Mouse (Mus musculus): ENCODE data around the gene Ppp1r37. TPM values are rescaled to one million over a fixed set of nuclear protein-coding genes. Genes with fewer than 3 reads are reported as not detected.
"Not testable (repeated sequence)": the region's sequence is repeated elsewhere in the genome, so short reads cannot be mapped to it uniquely, and the experiment has no call there.

The Ppp1r37 gene
- polyA plus RNA-seq (2014; fragmentation: Nextera tagmentation; extraction: Ambion mirVana): 6.3 and 7.1 TPM in 2 replicates

DNA sequence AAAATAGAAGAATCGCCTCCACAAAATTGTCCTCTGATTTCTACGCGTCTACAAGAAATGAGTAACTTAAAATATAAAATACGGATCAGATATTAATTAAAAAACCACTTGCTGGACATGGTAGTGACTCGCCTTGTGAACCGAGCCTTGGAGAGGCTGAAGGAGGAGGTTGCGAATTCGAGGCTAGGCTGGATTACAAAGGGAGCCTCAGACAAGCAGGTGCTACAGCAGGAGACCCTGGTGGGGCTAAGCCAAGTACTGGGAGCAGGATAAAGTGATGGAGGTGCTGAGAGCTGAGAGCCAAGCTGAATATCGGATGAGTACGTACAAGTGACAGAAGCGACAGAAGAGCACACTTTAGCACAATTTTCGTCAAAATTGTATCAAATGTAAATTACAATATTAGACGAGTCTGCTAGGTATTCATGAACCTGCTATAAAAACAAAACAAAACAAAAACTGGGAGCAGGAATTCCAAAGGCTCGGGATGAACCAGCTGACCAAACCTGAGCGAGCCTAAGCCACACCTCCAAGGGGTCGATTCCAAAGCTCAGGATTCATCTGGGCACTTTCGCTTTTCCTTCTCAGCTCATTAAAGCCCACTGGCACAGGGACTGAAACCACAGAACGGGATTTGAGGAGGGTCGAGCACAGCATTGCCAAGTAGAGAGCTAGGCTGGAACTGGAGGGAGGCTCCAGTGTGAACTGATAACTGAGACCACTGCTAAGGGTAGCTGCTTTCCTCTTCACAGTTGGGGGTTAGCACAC, at the start of gene Ppp1r37:
Gene Ppp1r37, minus strand, starts transcription at position 434 of the 768 bp plus-strand sequence.
- H3K9me3 ChIP-seq (ENCODE audit: control insufficient read depth, low read depth, low read length): no peaks in the 10 kb centered on the region
- H3K4me2 ChIP-seq (replicated peaks; ENCODE audit: low read depth, low read length): peak within 1 kb of the TSS; percentile 77
- no peaks in the 10 kb centered on the region for H3K27me3 ChIP-seq (ENCODE audit: control insufficient read depth, insufficient read depth, low read length)
- H3K36me3 ChIP-seq (ENCODE audit: control insufficient read depth, insufficient read depth, low read length): peaks cover 20% of the 10 kb centered on the region
- WGBS: 2% methylated on average over 19 of the region's 19 CpGs
- H3K27ac ChIP-seq (ENCODE audit: low read length): peak within 1 kb of the TSS; percentile 92
- peak within 1 kb of the TSS; percentile 91 for H3K9ac ChIP-seq (replicated peaks; ENCODE audit: low read depth, low read length)
- H3K4me3 ChIP-seq (ENCODE audit: low read depth, low read length): peak within 1 kb of the TSS; percentile 100
- H3K4me1 ChIP-seq (ENCODE audit: control insufficient read depth, insufficient read depth, low read length): peaks cover 19% of the 10 kb centered on the region
- peak; percentile 28 for ATAC-seq (ENCODE audit: insufficient number of reproducible peaks, insufficient read depth, low FRiP score, low read depth)

DNA sequence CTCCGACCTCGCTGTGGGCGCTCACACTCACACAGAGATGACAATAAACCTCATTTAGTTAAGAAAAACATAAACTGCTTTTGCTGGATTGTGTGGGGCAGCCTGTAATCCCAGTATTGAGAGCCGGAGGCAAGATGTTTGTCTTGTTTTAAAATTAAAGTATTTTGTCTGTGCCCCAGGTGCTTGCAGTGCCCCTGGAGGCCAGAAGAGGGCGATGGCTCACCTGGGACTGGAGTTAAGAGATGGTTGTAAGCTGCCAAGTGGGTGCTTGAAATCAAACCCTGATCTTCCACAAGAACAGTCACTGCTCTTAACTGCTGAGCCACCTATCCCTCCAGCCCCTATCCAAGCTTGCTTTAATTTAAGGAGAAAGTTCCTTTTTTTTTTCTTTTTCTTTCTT, 48.1 kb upstream of the Ppp1r37 start:
- H3K27me3 ChIP-seq (ENCODE audit: control insufficient read depth, insufficient read depth, low read length): no peaks in the 10 kb centered on the region
- H3K36me3 ChIP-seq (ENCODE audit: control insufficient read depth, insufficient read depth, low read length): peaks cover 3% of the 10 kb centered on the region; the same call in 1 of the 2 replicates
- no peak overlapping the region for H3K4me3 ChIP-seq (ENCODE audit: low read depth, low read length)
- H3K4me1 ChIP-seq (ENCODE audit: control insufficient read depth, insufficient read depth, low read length): no peaks in the 10 kb centered on the region
- no peak overlapping the region for H3K27ac ChIP-seq (ENCODE audit: low read length)
- no peak for ATAC-seq (ENCODE audit: insufficient number of reproducible peaks, insufficient read depth, low FRiP score, low read depth)
- WGBS: 81% methylated on average over 5 of the region's 5 CpGs
- H3K9me3 ChIP-seq (ENCODE audit: control insufficient read depth, low read depth, low read length): no peaks in the 10 kb centered on the region
- H3K4me2 ChIP-seq (replicated peaks; ENCODE audit: low read depth, low read length): no peak overlapping the region
- H3K9ac ChIP-seq (replicated peaks; ENCODE audit: low read depth, low read length): no peak overlapping the region

DNA sequence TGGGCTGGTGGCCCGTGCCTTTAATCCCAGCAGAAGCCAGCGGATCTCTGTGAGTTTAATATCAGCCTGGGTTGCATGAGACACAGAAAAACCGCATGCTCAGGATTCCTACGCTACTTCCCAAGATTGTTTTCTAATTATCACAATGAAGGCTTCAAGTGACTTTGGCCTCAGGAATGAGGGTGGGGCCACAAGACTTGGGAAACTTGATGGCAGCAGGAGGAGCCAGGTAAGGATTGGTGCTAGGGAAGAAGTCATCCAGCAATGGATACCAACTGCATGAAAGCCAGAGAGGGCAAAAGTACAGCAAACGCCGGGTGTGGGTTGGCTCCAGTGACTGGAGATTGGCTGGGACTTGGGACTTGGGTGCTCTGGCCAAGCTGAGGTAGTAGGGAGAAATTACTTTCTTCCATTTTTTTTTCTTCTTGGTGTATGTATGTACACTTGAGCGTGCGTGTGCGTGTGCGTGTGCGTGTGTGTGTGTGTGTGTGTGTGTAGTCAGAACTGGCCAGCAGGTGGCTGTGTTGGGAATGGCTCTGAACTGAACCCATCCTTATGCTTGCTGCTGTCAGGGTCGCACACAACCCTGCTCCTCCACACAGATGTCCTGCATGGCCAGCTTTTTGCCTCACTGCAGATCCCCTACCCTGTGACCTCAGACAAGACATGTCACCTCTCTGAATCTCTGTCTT, 46.9 kb upstream of the Ppp1r37 start:
- ATAC-seq (ENCODE audit: insufficient number of reproducible peaks, insufficient read depth, low FRiP score, low read depth): no peak
- Histone ChIP-seq H3K4me3 (ENCODE audit: low read depth, low read length) (no peak overlapping the region), H3K27ac (ENCODE audit: low read length) (no peak overlapping the region), H3K9me3 (ENCODE audit: control insufficient read depth, low read depth, low read length) (no peaks in the 10 kb centered on the region), H3K9ac (replicated peaks; ENCODE audit: low read depth, low read length) (no peak overlapping the region), H3K4me2 (replicated peaks; ENCODE audit: low read depth, low read length) (no peak overlapping the region), H3K27me3 (ENCODE audit: control insufficient read depth, insufficient read depth, low read length) (no peaks in the 10 kb centered on the region), H3K4me1 (ENCODE audit: control insufficient read depth, insufficient read depth, low read length) (no peaks in the 10 kb centered on the region), H3K36me3 (ENCODE audit: control insufficient read depth, insufficient read depth, low read length) (peaks cover 3% of the 10 kb centered on the region; the same call in 1 of the 2 replicates)
- WGBS: 89% methylated on average over 12 of the region's 12 CpGs

DNA sequence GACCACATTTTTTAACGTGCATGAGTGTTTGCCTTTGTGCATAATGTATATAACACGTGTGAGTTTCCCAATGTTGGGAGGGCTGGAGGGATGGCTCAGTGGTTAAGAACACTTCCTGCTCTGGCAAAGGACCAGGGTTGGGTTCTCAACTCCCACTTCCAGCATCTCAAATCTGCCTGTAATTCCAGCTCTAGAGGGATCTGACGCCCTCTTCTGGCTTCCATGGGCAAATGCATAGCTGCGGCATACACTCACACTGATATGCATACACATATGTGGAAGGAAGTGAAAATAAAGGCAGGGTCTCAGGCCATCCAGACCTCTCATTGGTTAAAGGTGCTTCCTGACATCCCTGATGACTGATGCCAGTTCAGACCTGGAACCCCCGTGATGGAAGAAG, 44.4 kb upstream of the Ppp1r37 start:
- Histone ChIP-seq H3K9me3 (ENCODE audit: control insufficient read depth, low read depth, low read length) (no peaks in the 10 kb centered on the region), H3K36me3 (ENCODE audit: control insufficient read depth, insufficient read depth, low read length) (peaks cover 6% of the 10 kb centered on the region; the same call in 1 of the 2 replicates), H3K27ac (ENCODE audit: low read length) (no peak overlapping the region)

DNA sequence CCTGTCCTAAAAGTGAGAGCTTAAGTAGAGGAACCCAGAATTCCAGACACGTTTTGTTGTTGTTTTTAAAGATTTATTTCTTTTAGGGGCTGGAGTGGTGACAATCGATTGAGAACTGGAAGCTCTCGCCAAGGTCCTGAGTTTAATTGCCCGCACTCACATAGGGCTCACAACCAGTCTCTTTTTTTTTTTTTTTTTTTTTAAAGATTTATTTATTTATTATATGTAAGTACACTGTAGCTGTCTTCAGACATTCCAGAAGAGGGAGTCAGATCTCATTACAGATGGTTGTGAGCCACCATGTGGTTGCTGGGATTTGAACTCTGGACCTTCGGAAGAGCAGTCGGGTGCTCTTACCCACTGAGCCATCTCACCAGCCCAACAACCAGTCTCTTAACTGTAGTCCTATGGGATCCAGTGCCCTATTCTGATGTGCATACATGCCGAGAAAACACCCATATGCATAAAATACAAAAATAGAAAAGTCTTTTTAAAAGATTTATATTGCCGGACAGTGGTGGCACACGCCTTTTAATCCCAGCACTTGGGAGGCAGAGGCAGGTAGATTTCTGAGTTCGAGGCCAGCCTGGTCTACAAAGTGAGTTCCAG, 41.8 kb upstream of the Ppp1r37 start:
- 60% methylated on average over 10 of the region's 10 CpGs for WGBS
- Histone ChIP-seq H3K4me1 (ENCODE audit: control insufficient read depth, insufficient read depth, low read length) (peaks cover 13% of the 10 kb centered on the region), H3K4me3 (ENCODE audit: low read depth, low read length) (peak overlapping the region; percentile 67), H3K36me3 (ENCODE audit: control insufficient read depth, insufficient read depth, low read length) (peaks cover 21% of the 10 kb centered on the region), H3K4me2 (replicated peaks; ENCODE audit: low read depth, low read length) (0 out of 2 replicates have a peak overlapping the region, but pooled peaks have one; percentile 13)
- H3K9ac ChIP-seq (replicated peaks; ENCODE audit: low read depth, low read length); H3K27ac ChIP-seq (ENCODE audit: low read length); H3K27me3 ChIP-seq (ENCODE audit: control insufficient read depth, insufficient read depth, low read length); H3K9me3 ChIP-seq (ENCODE audit: control insufficient read depth, low read depth, low read length); ATAC-seq (ENCODE audit: insufficient number of reproducible peaks, insufficient read depth, low FRiP score, low read depth): not testable (repeated sequence)

More for the DNA sequence above, 44.4 kb upstream of the Ppp1r37 start:
- 80% methylated on average over 5 of the region's 5 CpGs for WGBS
- H3K4me1 ChIP-seq (ENCODE audit: control insufficient read depth, insufficient read depth, low read length): peaks cover 13% of the 10 kb centered on the region
- no peak overlapping the region for H3K4me2 ChIP-seq (replicated peaks; ENCODE audit: low read depth, low read length)
- no peak for ATAC-seq (ENCODE audit: insufficient number of reproducible peaks, insufficient read depth, low FRiP score, low read depth)
- no peak overlapping the region for H3K9ac ChIP-seq (replicated peaks; ENCODE audit: low read depth, low read length)
- H3K4me3 ChIP-seq (ENCODE audit: low read depth, low read length): no peak overlapping the region
- no peaks in the 10 kb centered on the region for H3K27me3 ChIP-seq (ENCODE audit: control insufficient read depth, insufficient read depth, low read length)

DNA sequence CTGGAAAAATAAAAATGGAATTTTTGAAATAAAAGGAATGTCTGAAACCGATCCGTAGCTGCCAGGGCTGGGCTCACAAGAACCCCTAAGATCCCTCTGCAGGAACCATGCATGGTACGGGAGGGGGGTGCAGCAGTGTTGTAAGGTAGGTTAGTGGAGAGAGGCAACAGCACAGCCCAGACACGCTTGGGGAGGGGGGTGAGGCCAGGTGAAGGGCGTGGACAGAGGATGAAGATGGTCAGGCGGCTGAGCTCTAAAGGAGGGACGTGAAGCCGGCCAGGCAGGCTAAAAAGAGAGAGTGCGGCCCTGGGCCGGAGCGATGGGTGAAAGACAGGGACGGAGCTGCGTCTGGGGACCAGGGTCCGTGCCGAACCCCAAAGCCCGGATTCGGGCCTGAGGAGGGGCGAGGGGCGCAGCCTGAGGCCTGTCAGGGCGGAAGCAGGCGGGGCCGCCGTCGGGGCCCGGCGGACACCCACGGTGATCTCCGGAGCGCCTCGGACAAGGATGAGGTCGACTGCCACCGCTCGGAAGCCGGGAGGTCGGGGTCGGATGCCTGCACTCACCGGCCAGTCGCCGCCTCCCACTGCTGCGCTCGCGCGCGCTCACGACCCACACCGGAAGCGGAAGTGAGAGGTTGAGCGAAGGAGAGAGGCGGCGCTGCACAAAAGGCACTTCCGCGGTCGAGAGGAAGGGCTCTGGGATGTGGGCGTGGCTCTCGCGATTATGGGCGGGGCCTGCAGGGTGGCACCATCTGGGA, 41.2 kb upstream of the Ppp1r37 start, which contains the start of gene Clasrp:
Gene Clasrp, minus strand, starts transcription at position 638 of the 757 bp plus-strand sequence.
- Histone ChIP-seq H3K27me3 (ENCODE audit: control insufficient read depth, insufficient read depth, low read length) (no peaks in the 10 kb centered on the region), H3K4me2 (replicated peaks; ENCODE audit: low read depth, low read length) (peak within 1 kb of the TSS; percentile 73), H3K9ac (replicated peaks; ENCODE audit: low read depth, low read length) (peak within 1 kb of the TSS; percentile 75), H3K36me3 (ENCODE audit: control insufficient read depth, insufficient read depth, low read length) (peaks cover 25% of the 10 kb centered on the region), H3K27ac (ENCODE audit: low read length) (peak within 1 kb of the TSS; percentile 35; the same call in 1 of the 2 replicates), H3K9me3 (ENCODE audit: control insufficient read depth, low read depth, low read length) (no peaks in the 10 kb centered on the region), H3K4me3 (ENCODE audit: low read depth, low read length) (peak within 1 kb of the TSS; percentile 67), H3K4me1 (ENCODE audit: control insufficient read depth, insufficient read depth, low read length) (peaks cover 13% of the 10 kb centered on the region)
- peak; percentile 94 for ATAC-seq (ENCODE audit: insufficient number of reproducible peaks, insufficient read depth, low FRiP score, low read depth)
- 1% methylated on average over 57 of the region's 57 CpGs for WGBS

DNA sequence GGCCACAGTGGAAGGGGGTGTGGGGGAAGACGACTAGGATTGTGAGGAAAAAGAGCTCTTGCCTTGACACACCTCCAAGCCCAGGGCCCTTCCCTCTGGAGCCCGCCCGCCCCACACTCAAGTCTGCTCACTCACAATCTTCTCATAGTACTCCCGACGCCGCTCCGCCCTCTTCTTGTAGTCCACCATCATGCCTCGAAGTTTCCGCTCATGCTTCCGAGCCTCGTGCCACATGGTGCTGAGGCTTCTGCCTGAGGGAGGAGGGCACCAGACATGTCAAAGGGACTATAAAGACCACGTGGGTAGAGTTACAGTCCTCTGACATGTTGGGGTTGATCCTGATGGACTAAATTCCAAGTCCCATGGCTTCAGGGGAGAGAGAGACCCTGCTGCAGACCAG, 40.2 kb upstream of the Ppp1r37 start:
- H3K4me1 ChIP-seq (ENCODE audit: control insufficient read depth, insufficient read depth, low read length): peaks cover 13% of the 10 kb centered on the region
- no peak for ATAC-seq (ENCODE audit: insufficient number of reproducible peaks, insufficient read depth, low FRiP score, low read depth)
- peaks cover 30% of the 10 kb centered on the region for H3K36me3 ChIP-seq (ENCODE audit: control insufficient read depth, insufficient read depth, low read length)
- H3K4me3 ChIP-seq (ENCODE audit: low read depth, low read length): peak overlapping the region; percentile 67
- H3K4me2 ChIP-seq (replicated peaks; ENCODE audit: low read depth, low read length): peak overlapping the region; percentile 73
- H3K27ac ChIP-seq (ENCODE audit: low read length): no peak overlapping the region
- H3K9me3 ChIP-seq (ENCODE audit: control insufficient read depth, low read depth, low read length): no peaks in the 10 kb centered on the region
- peak overlapping the region; percentile 75 for H3K9ac ChIP-seq (replicated peaks; ENCODE audit: low read depth, low read length)
- 82% methylated on average over 12 of the region's 12 CpGs for WGBS
- H3K27me3 ChIP-seq (ENCODE audit: control insufficient read depth, insufficient read depth, low read length): no peaks in the 10 kb centered on the region

DNA sequence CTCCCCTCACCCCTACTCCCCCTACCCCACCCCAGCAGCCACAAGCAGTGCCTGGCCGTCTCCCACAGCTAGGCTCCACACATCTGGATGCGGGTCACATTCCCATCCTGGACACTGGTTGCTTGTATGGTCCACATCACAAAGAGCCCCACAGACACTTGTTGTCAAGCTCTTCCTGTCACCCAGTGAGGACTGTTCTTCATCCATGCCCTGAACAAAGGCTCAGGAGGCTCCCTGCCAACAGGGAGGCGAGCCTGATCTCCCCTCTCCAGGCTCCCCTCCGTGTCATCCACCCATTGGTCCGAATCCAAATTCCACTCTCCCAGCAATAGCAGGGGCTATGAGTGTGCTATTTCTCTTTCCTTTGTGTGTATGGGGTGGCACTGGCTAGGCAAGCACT, 37.7 kb upstream of the Ppp1r37 start:
- Histone ChIP-seq H3K27ac (ENCODE audit: low read length) (no peak overlapping the region), H3K4me1 (ENCODE audit: control insufficient read depth, insufficient read depth, low read length) (peaks cover 13% of the 10 kb centered on the region), H3K36me3 (ENCODE audit: control insufficient read depth, insufficient read depth, low read length) (peaks cover 44% of the 10 kb centered on the region), H3K4me3 (ENCODE audit: low read depth, low read length) (no peak overlapping the region), H3K9me3 (ENCODE audit: control insufficient read depth, low read depth, low read length) (no peaks in the 10 kb centered on the region), H3K9ac (replicated peaks; ENCODE audit: low read depth, low read length) (no peak overlapping the region), H3K27me3 (ENCODE audit: control insufficient read depth, insufficient read depth, low read length) (no peaks in the 10 kb centered on the region), H3K4me2 (replicated peaks; ENCODE audit: low read depth, low read length) (no peak overlapping the region)
- 76% methylated on average over 5 of the region's 5 CpGs for WGBS
- no peak for ATAC-seq (ENCODE audit: insufficient number of reproducible peaks, insufficient read depth, low FRiP score, low read depth)

Data from stomach, embryonic 14.5 days (tissue).